Mouse (Mus musculus) ovary, adult 18-20 months (tissue): ENCODE measurements around the gene Zcwpw1.
A peak's percentile ranks its signal among the peaks of the same experiment; 100 is the strongest.
"Not testable (repeated sequence)": the region's sequence is repeated elsewhere in the genome, so short reads cannot be mapped to it uniquely, and the experiment has no call there.

ENCODE experiments used
- DNase-seq: peaks from one replicate; pipeline ENCODE4 v3.0.0; 2022; ENCODE audit warnings: low spot score, mixed read lengths

The Zcwpw1 gene

DNA sequence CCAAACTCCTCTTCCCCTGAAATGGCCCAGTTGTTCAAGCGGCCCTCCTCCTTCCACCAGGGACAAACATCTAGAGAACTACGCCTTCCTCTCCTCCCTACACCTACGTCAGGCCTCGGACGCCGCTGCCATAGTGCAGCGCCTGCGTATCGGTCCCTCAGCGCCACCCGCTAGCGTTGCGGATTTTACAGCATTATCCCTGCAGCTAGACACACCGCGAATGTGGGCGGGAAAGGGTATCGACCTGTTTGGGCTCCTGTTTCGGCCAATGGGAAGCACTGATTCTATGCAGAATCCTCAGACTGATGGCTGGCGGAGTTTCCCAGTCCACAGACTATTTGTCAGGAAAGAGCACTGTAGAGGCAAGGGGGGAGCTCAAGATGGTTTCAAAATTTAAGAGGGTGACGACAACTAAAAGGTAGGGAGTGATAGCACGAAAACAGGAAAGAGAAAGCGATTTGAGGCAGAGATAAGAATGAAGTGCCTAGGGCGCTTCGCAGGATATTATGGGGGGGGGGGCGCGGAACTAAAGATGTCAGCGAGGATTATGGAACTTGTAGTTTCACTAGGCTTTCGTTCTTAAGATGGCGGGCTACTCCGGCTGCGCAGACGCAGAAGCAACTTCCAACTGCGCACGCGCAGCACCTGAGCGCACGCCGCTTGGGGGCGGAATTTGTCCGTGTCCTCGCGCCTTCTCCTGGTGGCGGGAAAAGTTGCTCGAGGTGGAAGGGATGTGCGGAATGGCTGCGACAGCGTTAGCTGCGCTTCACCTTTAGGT, at the start of gene Zcwpw1, which contains the start of gene Mepce:
Gene Zcwpw1 (plus strand): TSS at position 648 of the 778 bp plus-strand sequence.
Gene Mepce (minus strand): TSS at position 505 of the 778 bp plus-strand sequence.
- DNase-seq: peak; percentile 89

DNA sequence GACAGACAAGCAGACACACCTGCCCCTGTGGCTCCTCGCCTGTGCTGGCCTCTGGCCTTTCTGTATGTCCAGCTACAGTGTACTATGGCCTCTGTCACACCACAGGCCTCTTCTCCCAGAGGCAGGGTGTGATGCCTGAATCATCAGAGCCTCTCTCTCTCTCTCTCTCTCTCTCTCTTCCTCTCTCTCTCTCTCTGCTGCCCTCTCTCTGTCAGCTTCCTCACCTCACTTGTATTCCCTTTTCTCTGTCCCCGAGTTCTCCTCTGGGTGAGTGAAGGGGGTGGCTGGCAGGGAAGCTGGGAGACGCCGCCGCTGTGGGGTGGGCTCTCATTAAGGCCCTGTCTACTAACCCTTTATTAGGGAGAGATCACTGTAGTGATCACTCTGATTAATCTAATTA, 49.1 kb upstream of the Zcwpw1 start:
- no peak for DNase-seq

DNA sequence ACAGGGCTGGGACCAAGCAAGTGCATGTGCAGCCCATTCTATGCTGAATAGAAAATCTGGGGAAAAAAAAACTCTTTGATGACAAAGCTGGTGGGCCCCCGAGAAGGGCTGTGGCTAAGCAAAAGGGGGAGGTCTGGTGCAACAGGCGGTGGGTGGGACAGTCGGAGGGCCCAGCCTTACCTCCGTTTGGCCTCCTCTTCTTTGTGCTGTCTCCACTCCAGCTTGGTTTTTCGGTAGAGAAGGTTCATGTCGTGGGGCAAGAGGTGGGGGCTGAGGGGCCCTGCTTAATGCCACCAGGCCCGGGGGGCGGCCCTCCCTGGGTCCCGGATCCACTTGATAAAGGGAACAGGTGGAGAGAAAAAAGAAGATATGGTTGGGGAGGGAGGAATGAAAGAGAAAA, 48.1 kb upstream of the Zcwpw1 start:
- no peak for DNase-seq

DNA sequence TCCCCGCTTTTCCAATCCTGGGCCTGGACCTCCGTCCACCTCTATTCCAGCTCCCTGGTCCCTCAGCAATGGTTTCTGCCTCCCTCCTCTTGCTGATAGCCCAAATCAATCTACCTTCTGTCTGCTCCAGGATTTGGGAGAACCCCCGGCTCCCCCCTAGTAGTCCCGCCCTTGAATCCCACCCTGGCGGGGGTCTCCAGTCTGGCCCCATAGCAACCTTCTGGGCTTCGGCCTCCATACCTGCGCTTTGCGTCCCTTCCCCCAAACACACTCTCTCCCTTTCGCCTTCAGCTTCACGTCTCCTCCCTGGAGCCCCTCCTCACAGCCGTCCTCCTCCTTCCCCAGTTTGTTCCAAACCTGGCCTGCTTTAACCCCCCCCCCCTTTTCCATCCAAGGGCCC, 47.1 kb upstream of the Zcwpw1 start:
- DNase-seq: no peak

DNA sequence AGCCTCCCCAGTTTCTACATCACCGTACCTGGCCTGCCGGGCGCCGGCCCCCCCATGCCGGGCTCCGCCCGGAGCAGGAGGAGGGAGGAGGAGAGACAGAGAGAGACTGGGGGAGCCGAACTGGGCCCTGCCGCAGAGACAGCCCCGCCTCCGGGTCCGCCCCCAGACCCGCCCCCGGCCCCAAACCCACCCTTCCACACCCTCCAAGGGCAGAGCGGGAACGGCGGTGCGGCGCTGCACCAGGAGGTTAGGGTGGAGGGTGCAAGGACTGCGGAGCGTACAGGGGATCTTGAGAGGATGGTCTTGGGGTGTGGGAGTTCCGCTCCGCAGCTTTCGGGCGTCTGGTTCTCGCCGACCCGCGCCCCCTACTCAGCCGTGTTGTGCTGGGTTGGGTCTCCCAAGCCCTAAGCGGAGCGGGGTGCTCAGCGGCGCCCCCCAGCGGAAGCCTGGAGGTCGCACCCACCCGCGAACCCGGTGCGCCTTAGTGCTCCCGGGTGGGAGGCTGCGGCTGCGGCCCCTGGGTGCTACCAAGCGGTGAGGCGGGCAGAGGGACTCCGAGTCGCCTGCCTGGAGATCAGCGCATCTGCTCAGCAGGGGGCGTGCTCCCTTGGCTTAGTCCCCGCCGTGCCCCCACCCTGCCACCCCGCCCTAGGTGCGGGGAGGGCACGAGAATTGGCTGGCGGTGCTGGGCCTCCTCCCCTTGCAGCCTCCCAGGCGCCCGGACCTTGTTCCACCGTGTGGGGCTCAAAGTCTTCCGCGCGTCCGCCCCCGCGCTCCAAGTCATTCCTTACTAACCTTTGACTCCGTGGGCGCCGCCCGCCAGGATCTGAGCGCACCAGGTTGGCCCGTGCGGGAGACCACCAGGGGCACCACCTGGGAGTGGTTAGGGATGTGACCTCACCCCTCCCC, 46.3 kb upstream of the Zcwpw1 start, which contains the start of gene Nyap1:
Gene Nyap1 (minus strand): TSS at position 585 of the 909 bp plus-strand sequence.
- peak; percentile 75 for DNase-seq

DNA sequence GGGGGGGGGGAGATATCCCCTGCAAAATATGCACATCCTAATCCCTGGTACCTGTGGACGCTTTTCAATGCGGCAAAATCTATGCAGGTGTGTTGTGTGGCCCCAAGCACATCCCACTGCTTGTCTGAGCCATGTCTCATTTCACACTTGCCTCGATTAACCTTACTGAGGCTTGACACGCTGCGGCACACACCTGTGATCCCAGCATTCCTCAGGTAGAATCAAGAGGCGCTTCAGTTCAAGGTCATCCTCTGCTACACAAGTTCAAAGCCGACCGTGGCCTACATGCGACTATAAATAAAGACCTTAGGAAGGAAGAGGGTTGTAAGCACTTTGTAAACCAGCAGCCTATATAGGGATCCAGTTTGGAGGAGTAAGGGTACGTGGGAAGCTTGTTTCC, 45.5 kb upstream of the Zcwpw1 start:
- DNase-seq: no peak

DNA sequence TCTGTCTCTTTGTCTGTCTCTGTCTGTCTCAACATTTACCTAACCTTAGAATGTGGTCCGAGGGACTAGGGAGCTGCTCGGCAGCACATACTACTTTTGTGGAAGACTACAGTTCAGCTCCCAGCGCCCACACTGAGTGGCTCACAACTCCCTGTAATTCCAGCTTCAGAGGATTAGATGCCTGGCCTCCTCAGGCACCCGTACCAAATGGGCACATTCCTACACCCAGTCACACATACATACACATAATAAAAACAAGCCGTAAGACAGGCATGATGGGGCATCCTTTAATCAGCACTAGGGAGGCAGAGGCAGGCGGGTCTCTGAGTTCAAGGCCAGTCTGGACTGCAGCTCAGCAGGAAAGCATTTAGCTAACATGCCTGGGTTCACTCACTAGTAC, 44.8 kb upstream of the Zcwpw1 start:
- no peak for DNase-seq

DNA sequence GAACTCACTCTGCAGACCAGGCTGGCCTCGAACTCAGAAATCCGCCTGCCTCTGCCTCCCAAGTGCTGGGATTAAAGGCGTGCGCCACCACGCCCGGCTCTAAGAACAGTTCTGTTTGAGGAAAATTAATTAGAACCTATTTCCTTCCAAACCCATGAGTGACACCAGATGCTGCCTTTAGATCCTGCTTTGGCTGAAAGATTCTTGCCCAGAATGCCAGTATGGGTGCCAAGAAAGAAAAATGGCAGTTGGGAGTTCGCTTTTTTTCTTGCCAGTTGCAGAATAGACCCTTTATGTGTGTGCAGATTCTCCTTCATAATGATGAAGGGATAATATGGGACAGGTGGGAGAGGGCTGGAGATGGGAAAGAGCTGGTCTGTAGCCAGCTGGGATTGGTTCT, 43.4 kb upstream of the Zcwpw1 start:
- DNase-seq: no peak

DNA sequence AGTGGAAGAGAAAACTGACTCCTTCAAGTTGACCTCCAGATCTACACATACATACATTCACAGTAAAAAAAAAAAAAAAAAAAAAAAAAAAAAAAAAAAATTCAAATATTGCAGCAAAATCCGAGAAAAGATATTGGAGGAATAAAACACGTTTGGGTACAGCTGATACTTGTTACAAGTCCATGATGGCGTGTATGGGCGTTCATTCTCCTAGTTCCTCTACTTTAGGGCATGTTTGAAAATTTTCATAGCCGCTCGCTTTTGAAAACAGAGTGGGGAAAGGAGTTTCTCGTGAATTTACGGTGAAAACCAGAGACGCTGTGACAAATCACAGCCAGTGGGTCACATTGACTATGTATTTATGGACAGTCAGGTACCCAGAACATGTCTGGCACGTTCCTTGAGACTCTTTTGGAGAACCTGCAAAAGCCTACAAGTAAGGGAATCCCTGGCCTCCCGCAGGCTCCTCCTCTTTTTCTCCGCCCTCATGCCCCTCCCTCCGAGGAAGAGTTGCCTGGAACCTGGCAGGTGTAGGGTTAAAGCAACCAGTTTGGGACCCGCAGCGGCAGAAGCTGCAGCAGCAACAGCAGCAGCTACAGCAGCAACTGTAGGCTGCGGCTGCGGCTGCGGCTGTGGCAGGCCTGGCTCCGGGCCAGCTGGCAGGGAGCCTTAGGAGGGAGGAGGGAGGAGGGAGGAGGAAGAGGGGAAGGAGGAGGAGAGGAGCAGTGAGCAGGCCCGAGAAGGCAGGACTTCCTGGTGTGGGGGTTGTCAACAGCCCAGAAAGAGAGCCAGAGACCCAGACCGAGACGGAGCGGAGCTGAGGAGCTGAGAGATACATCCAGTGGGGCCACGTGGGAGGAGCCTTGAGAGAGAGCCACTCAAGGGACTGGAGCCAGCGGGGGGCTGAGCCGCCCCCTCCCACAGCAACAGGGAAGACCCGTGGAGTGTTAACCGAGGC, 42.1 kb upstream of the Zcwpw1 start, which contains the start of gene Tsc22d4:
Gene Tsc22d4 (plus strand): TSS at position 517 of the 958 bp plus-strand sequence.
- peak; percentile 94 for DNase-seq

DNA sequence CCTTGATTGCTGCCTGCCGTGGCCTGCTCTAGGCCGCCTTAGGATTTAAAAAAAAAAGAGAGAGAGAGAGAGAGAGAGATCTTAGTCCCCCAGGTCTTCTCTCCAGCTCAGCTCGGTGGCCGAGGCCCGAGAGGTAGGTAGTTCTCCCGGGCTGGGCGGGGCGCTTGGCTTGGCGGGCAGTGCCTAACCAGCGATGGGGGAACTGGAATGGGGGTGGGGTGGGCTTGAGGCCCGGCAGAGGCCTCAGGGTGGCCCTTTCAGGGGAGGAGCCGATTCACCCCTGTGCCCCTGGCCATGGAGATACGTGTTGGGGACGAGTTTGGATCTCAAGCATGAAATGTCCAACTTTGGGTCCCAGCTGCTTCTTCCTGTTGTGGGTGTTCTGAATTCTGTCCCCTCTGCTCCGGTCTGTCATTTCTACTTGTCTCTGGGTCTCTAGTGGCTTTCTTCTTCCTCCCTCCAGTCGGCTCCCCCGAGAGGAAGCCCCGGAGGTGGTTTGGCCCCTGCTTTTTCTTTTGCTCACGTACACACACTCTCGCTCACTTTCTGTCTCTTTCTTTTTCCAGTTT, 41.2 kb upstream of the Zcwpw1 start:
- peak; percentile 52 for DNase-seq

DNA sequence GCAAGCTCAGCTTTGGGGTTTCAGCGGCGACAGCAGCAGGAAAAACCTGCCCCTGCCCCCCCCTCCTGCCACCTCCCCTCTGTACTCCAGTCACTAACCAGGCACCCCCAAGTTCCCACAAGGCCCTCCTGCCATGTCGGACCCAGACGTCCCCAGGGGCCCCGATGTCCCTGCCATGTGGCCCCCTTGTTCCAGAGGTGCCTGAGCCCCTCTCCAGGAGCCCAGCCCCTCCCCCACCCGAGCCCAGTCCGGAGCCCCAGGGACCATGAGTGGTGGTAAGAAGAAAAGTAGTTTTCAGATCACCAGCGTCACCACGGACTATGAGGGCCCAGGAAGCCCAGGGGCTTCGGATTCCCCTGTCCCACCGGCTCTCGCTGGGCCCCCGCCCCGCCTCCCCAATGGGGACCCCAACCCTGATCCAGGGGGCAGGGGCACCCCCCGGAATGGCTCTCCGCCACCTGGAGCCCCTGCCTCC, 40.7 kb upstream of the Zcwpw1 start:
- no peak for DNase-seq

DNA sequence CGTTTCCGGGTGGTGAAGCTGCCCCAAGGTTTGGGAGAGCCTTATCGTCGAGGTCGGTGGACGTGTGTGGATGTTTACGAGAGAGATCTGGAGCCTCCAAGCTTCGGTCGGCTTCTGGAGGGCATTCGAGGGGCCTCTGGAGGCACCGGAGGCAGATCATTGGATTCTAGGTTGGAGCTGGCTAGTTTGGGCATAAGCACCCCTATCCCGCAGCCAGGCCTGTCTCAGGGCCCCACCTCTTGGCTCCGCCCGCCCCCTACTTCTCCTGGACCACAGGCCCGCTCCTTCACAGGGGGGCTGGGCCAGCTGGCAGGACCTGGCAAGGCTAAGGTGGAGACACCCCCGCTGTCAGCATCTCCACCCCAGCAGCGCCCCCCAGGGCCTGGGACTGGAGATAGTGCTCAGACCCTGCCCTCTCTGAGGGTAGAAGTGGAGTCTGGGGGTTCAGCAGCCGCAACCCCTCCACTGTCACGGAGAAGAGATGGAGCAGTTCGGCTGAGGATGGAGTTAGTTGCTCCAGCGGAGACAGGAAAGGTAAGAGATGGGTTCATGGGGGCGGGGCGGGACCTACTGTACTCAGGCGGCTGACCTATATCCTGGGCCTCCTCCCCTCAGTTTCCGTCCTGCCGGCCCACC, 40.2 kb upstream of the Zcwpw1 start:
- DNase-seq: no peak

DNA sequence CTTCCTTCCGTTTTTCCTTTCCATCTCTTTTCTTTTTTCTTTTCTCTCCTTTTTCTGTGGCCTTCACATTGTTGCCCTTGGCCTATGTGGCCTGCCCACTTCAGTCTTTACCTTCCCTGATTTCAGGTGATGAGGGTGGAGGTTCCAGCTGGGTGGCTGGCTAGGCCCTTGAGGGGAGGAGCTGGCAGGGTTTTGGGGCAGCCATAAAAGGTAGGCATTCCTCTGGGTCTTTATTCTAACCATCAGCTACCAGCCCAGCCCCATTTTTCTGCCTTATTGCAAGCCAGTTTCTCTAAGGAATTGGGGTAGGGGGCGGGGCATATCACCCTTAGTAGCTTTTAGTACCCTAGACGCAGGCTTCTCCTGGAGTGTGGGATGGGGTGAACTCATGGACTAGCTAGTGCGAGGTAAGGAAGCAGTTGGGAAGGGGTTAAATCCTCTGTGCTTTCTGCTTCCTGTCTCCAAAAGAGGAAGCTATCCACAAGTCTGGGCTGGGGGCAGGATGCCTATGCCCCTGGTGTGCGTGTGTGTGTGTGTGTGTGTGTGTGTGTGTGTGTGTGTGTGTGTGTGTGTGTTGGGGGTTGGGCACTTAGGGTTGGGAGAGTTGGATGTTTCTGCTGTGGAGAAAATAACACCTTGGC, 39.3 kb upstream of the Zcwpw1 start:
- no peak for DNase-seq

DNA sequence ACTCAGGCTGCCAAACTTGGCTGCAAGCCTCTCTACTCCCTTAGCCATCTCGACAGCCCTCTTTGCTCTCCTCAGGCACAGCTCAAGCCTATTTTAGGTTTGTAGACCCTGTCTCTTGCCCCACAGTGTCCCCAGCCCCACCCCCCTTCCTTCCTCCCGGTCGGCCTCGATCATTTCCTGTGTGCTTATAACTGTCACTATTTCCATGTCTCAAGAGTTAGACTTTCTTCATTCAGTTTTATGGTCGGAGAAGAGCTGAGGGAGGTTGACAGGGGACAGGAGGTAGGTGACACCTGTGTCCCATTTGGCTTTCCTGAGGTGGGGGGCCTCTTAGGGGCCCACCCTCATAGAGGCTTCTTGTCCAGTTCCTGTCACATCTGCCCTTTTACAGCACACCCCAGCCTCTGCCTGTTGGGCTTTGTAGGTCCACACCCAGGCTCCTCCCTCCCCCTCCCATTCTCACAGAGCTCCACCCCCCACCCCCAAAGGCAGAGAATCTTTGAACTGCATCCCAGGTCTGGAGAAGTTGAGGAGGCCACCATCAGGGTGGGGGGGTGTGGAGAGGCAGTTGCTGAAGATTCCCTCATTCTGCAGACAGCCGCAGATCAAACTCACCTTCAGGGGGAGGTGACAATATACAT, 38.3 kb upstream of the Zcwpw1 start:
- DNase-seq: no peak

DNA sequence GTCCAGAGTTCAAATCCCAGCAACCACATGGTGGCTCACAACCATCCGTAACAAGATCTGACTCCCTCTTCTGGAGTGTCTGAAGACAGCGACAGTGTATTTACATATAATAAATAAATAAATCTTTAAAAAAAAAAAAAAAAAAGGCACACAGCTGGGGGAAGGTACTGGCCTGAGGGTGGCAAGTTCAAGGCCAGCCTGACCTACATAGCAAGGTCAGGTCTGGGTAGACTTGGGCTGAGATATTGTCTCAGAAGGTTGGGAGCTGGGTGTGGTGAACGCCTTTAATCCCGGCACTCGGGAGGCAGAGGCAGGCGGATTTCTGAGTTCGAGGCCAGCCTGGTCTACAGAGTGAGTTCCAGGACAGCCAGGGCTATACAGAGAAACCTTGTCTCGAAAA, 37.4 kb upstream of the Zcwpw1 start:
- DNase-seq: not testable (repeated sequence)

DNA sequence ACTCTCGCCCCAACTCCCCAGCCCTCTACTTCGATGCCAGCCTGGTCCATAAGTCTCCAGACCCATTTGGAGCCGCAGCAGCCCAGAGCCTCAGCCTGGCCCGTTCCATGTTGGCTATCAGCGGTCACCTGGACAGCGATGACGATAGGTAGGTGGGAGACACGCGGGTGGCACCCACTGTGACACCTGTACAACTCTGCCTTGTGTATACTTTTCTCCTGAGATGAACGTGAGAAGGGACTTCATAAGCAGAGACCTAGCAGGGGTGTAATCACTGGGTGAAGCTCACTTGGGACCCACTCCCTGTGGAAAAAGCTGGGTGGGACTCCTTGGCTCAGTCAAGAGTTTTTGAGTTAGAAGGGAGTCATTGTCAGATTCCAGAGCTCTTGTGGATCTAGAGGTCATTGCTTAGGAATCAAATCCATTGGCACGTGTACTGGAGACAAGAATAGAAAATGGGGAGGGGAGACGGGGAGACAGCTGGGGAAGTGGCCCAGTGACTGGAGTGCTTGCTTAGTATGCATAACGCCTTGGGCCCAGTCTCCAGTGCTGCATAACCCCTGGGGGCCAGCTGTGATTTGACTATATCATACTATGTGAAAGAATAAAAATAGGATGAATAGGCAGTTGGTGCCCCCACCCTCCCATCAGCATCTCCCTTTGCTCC, 36.2 kb upstream of the Zcwpw1 start:
- DNase-seq: no peak

DNA sequence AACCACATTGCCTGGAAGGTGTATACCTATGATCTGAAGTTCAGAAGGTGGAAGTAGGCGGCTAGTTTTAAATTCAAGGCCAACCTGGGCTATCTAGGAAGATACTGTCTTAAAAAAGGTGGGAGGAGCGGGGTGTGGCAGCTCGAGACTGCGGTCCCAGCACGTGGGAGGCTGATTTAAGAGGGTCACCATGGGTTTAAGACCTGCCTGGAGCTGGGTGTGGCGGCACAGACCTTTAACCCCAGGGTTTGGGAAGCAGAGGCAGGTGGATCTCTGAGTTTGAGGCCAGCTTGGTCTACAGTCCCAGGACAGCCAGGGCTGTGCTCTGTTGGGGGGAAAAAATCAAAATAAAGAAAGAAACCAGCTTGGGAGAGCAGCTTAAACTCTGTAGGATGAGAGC, 35.6 kb upstream of the Zcwpw1 start:
- no peak for DNase-seq

DNA sequence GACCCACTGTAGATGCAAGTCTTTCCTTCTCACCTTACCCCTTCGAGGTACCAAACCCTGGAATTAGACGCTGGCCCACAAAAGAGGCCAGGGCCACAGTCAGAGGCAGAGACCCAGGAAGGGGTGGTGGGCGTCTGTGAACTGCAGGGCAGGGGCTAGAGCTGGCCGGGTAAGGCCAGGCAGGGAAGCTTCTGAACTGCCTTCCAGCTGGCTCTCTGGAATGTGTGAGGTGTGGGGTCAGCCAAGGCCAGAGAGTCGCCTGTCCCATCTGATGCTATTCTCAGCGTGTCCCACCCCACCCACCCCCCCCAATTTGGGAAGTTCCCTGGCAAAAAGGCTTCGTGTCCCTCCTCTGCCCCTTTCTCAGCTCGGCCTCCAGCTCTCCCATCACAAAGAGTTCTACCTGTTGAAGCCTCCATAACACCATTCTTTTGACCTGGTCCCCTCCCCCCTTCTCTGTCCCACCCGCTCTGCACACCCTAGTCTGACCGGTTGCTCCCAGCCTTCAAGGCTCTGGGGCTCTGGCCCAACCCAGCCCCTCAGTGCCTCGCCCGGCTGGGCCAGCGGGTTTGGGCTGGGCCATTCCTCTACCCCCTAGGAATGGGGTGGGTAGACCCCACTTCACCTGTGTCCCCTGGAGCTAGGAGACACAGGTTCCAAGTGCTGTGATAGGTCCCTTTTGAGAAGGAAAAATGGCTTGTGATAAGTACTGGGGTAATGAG, 34.3 kb upstream of the Zcwpw1 start:
- no peak for DNase-seq
